Mouse (Mus musculus): Measurements from ENCODE around the gene Tnfaip1. TPM values are rescaled to one million over a fixed set of nuclear protein-coding genes. Genes with fewer than 3 reads are reported as not detected.

The Tnfaip1 gene
- total RNA-seq, 2 experiments from 2014 or later = 0.58 to 0.60 TPM

DNA sequence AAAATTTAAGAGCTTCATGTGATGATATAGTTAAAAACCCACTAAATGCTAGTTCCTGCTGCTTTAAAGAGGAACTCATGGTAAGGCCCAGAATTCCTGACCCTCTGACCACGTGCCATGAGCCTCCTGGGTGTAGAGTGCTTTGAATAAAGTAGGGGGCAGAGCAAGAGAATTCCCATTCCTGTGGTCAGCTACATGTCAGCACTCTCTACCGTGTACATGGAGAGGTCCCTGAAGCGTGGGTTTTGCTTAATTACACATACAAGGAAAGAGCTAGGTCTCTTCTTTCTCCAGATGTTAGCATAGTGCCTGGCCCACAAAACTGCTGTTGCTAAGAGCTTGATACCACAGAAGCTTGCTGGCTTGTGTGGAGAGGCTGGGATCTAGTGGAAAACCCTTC is 30.7 kb downstream of the Tnfaip1 start:
- no peak for ATAC-seq (replicated peaks; ENCODE audit: low FRiP score, poor library complexity, severe bottlenecking)

DNA sequence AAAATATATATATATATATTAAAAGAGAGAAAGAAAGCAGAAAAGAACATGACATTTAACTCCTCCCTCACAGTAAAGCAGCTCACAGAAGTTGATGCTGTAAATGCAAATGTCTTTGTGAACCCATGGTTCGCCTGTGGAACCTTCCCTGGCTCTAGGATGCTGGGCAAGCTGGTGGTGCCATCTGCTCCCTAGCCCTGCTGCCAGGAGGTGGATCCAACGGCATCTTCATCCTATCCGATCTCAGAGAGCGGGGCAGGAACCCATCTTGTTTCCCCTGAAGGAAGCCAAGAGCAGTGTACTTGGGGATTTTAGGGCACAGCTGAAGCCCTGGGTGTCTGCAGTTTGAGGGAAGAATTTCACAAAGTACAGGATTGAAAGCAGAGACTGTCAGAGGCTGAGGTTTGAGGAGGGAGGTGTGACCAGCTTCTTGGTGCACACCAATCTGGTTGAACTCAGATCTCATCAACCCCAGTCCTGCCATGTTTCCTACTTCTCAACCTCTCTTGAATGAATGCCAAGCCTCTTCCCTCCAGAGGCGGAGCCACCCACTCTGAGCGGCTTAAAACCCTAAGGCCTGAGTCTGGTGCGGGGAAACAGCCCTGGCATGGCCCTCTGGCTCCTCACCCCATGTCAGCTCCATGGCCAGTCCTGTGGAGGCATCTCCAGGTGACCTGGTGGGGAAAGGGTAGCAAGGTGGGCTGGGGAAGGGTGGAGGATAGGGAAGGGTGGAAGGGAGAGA is 33.1 kb downstream of the Tnfaip1 start, which contains the start of gene Sebox:
Gene Sebox, plus strand, starts transcription at position 539 of the 742 bp plus-strand sequence.
- ATAC-seq (replicated peaks; ENCODE audit: low FRiP score, poor library complexity, severe bottlenecking) = no peak

DNA sequence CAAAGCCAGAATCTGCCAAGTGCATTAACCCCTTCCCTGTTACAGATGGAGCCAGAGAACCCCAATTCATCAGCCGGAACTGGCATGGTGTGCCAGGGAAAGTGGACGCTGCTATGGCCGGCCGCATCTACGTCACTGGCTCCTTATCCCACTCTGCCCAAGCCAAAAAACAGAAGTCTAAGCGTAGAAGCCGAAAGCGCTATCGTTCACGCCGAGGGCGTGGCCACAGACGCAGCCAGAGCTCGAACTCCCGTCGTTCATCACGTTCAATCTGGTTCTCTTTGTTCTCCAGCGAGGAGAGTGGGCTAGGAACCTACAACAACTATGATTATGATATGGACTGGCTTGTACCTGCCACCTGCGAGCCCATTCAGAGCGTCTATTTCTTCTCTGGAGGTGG is 34.6 kb downstream of the Tnfaip1 start:
- ATAC-seq (replicated peaks; ENCODE audit: low FRiP score, poor library complexity, severe bottlenecking) = no peak

DNA sequence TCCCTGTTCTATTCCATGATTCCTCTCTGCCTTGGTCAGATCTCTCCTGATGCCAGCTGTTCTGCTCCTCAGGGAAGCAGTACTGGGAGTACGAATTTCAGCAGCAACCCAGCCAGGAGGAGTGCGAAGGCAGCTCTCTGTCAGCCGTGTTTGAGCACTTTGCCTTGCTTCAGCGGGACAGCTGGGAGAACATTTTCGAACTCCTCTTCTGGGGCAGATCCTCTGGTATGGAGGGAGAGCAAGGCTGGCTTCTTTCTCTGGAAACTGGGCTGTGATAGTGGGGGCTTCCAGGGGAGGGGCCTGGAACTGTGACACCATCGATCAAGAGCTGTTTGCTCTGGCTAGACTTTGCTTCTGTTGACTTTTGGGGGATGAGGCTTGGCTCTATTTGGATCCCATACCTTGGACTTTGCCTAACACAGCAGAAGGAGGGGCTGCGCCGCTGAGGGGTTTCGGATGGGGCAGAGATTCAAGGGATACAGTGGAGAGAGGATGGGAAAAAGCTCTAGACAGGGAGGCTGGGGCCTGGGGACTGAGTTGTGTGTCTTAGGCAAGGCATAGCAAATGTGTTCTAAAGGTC is 35.4 kb downstream of the Tnfaip1 start:
- no peak for ATAC-seq (replicated peaks; ENCODE audit: low FRiP score, poor library complexity, severe bottlenecking)

DNA sequence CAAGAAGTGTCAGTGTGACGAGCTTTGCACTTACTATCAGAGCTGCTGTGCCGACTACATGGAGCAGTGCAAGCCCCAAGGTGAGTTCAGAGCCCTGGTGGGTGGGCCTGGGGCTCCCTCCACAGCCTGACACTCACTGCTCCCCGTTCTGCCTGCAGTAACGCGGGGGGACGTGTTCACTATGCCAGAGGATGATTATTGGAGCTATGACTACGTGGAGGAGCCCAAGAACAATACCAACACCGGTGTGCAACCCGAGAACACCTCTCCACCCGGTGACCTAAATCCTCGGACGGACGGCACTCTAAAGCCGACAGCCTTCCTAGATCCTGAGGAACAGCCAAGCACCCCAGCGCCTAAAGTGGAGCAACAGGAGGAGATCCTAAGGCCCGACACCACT is 36.6 kb downstream of the Tnfaip1 start:
- no peak for ATAC-seq (replicated peaks; ENCODE audit: low FRiP score, poor library complexity, severe bottlenecking)

DNA sequence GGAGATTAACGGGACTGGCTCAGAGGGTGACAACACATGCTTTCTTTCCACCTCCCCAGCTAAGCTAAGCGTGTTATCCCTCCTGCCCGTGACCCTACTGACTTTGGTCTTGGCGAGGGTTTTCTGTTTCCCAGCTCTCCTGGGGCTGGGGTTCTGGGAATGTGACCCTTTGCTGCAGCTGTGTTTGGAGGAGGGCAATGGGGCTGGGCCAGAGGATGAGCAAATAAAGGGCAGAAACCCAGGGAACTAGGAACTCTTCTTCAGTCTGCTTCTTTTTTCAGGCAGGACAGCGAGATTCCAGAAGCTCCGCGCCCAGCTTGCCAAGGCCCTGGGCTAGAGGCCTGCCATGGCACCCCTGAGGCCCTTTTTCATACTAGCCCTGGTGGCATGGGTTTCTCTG is 37.1 kb downstream of the Tnfaip1 start, which contains the start of gene Vtn:
Gene Vtn, plus strand, starts transcription at position 88 of the 400 bp plus-strand sequence.
- ATAC-seq (replicated peaks; ENCODE audit: low FRiP score, poor library complexity, severe bottlenecking) = no peak

DNA sequence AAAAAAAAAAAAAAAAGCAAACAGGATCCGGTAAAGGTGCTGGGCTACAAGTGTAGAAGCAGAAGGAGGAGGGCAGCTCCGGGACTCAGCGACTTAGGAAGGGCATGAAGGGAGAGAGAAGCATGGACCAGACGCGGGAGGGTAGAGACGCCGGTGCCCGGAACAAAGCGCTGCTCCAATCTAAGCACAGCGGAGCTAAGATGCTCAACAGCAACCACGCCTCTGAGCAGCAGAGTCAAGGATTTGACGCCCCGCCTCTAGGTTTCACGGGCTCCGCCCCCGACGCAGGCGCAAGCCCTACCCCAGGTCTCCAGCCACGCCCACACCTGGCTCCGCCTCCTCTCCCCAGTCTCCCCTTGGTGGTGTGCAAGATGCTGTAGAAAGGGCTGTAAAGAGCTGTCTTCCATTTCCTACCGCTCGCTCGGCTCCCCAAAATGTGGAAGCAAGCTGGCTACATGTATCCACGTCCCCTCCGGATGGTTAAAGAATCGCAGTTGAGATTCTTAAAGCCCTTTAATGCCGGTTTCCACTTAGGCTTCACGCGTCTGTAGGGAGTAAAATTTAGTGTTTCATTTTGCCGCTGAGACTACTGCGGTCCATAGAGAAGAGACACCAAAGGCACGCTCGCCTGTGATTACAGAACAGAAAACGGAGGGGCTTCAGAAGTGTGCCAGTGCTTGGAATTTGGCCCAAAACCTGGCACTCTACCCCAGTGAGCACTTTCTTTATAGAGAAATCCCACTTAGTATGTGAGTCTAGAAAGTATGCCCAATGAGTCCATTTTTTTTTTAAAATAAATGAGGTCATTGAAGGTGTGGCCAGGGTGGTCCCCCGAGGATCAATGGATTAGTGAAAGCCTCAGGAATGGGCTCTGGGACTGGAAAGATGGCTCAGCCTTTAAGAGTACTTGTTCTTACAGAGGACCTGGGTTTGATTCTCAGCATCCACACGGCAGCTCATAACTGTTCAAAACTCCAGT is 38.3 kb downstream of the Tnfaip1 start, which contains the start of gene Sarm1:
Gene Sarm1, minus strand, starts transcription at position 211 of the 979 bp plus-strand sequence.
- ATAC-seq (replicated peaks; ENCODE audit: low FRiP score, poor library complexity, severe bottlenecking) = peak; percentile 95

DNA sequence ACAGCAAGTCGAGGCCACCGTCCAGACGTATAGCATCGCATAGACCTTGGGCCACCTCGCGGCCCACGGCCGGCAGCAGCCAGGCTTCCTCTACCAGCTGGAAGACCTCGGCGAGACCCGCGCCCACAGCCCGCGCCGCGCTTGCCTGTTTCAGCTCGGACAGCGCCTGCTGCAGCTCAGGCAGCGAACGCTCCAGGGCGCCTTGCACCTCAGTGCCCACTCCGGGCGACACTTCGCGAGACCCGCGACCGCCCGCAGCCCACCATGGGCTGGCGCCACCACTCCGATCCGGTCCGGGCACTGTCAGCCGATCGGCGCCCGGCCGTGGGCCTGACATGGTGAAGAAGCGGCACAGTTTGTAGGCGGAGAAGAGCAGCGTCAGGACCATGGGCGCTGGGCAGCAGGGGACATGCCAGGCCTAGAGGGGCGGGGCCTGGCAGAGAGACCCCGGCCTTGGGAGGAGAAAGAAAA is 39.0 kb downstream of the Tnfaip1 start:
- no peak for ATAC-seq (replicated peaks; ENCODE audit: low FRiP score, poor library complexity, severe bottlenecking)

DNA sequence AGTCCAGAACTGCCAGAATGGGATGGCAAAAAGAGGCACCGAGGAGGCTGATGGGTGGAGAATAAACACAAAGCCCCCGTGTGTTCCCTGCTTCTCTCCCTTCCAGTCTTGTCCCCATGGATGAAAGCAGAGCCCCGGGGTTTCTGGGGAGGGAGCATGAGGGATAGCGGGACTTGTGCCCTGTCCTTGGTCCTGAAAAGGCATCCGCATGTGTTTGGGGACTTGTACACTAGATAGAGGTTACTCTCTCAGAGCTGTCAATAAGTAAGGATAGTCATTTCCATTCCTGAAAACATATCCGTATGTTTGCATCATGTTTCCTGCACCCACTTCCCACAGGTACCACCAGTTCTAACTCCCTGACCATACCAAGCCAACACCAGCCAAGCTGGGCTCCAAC is 40.2 kb downstream of the Tnfaip1 start:
- no peak for ATAC-seq (replicated peaks; ENCODE audit: low FRiP score, poor library complexity, severe bottlenecking)

DNA sequence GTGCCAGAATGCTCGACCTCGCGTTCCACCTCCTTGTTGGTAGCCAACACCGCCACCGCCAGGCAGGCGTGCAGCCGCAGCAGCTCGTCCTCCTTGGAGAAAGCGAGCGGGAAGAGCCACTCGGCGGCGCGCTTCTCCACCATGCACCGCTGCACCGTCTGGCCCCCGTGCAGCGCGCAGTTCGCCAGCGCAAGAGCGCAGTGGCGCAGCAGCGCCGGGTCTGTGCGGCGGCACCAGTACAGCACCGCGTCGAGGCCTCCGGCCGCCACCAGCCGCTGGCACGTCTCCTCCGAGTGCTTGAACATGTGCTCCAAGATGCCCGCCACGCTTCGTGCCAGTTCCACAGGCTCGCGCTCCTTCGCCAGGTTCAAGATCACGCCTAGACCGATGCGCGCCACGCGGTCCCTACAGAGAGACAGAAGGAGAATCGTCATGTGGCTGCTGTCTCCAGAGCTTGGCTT is 45.3 kb downstream of the Tnfaip1 start:
- ATAC-seq (replicated peaks; ENCODE audit: low FRiP score, poor library complexity, severe bottlenecking) = no peak

DNA sequence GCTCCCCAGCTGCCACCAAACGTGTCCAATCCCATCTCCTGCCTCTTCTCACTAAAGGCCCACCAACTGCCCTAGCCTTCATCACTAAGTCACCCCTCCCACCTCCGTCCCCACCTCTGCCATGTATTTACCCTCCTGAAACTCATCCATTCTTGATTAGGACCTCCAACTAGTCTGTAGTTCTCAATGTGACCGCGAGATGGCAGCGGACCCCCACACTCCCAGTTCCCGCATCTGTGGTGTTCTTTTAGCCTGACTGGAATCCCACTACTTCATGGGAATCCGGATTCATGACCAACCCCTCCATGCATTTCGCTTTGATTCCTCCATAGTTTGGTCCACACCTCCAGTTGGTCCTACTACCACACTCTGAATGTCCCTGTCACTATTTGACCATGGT is 48.0 kb downstream of the Tnfaip1 start:
- 0 out of 2 replicates have a peak, but pooled peaks have one; percentile 53 for ATAC-seq (replicated peaks; ENCODE audit: low FRiP score, poor library complexity, severe bottlenecking)

DNA sequence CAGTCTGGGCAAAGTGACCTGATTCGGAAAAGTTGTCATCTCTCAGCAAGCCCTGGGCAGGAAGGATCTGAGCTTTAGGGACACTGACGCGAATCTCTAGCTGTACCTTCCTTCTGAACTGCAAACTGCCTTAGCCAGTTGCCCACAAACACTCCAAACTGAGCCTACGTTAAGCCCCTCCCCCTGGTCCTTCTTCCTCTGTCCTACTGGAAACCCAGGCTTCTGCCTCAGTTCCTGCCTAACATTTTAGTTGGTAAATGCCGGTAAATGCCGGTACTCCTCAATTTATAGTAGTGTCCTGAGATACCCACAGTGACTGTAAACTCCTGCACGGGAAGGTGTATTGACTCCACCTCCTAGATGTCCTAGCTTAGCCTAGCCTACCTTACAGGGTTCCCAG is 52.5 kb downstream of the Tnfaip1 start:
- ATAC-seq (replicated peaks; ENCODE audit: low FRiP score, poor library complexity, severe bottlenecking) = no peak

DNA sequence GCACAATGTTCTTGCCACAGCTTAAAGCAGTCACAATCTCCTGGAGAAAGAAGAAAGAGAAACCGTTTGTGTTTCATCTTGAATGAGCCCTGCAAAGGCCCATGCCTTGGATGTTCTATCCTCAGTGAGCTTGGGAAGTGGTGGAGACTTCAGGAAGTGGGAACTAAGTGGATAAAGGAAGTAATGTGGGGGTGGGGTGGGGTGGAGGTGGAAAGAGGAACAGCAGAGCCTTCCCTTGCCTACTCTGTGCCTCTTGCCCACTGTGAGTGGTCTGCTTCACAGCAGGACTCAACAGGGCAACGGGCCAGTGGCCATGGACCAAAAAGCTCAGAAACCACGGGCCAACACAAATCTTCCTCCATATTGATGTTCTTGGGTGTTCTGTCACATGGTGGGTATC is 60.8 kb downstream of the Tnfaip1 start:
- no peak for ATAC-seq (replicated peaks; ENCODE audit: low FRiP score, poor library complexity, severe bottlenecking)

Other genes with a start within 250 kb of the Tnfaip1 start
- gene BC030499, start 245.5 kb downstream of the Tnfaip1 start, total RNA-seq (2015; ENCODE audit: low replicate concordance) = not detected in 2 replicates
- gene BC030499, start 245.5 kb downstream of the Tnfaip1 start, total RNA-seq (2017; ENCODE audit: low replicate concordance) = 0.43 TPM in 1 of 2 replicates, not detected in the other
- gene Spag5, start 234.8 kb downstream of the Tnfaip1 start, total RNA-seq (2015; ENCODE audit: low replicate concordance) = 12.3 and 20.3 TPM in 2 replicates
- 40.4 and 60.1 TPM in 2 replicates for gene Spag5, start 234.8 kb downstream of the Tnfaip1 start, total RNA-seq (2017; ENCODE audit: low replicate concordance)
- gene Aldoc, start 213.4 kb downstream of the Tnfaip1 start, total RNA-seq (2015; ENCODE audit: low replicate concordance) = not detected in 2 replicates
- 0.28 TPM in 1 of 2 replicates, not detected in the other for gene Aldoc, start 213.4 kb downstream of the Tnfaip1 start, total RNA-seq (2017; ENCODE audit: low replicate concordance)
- gene Pigs, start 207.9 kb downstream of the Tnfaip1 start, total RNA-seq (2015; ENCODE audit: low replicate concordance) = 3.3 and 10.0 TPM in 2 replicates
- 2.5 and 3.6 TPM in 2 replicates for gene Pigs, start 207.9 kb downstream of the Tnfaip1 start, total RNA-seq (2017; ENCODE audit: low replicate concordance)
- 17.1 and 20.9 TPM in 2 replicates for gene Unc119, start 192.8 kb downstream of the Tnfaip1 start, total RNA-seq (2015; ENCODE audit: low replicate concordance)
- 9.6 and 15.0 TPM in 2 replicates for gene Unc119, start 192.8 kb downstream of the Tnfaip1 start, total RNA-seq (2017; ENCODE audit: low replicate concordance)
- gene Foxn1, start 149.8 kb downstream of the Tnfaip1 start, total RNA-seq (2015; ENCODE audit: low replicate concordance) = not detected in 2 replicates
- not detected in 2 replicates for gene Foxn1, start 149.8 kb downstream of the Tnfaip1 start, total RNA-seq (2017; ENCODE audit: low replicate concordance)
- 1.0 TPM in 1 of 2 replicates, not detected in the other for gene Slc13a2, start 114.1 kb downstream of the Tnfaip1 start, total RNA-seq (2015; ENCODE audit: low replicate concordance)
- not detected in 2 replicates for gene Slc13a2, start 114.1 kb downstream of the Tnfaip1 start, total RNA-seq (2017; ENCODE audit: low replicate concordance)
- gene Slc46a1, start 70.6 kb downstream of the Tnfaip1 start, total RNA-seq (2015; ENCODE audit: low replicate concordance) = 1.3 TPM in 1 of 2 replicates, not detected in the other
- gene Slc46a1, start 70.6 kb downstream of the Tnfaip1 start, total RNA-seq (2017; ENCODE audit: low replicate concordance) = 0.84 TPM in 1 of 2 replicates, not detected in the other
- not detected in 2 replicates for gene Sarm1, start 38.6 kb downstream of the Tnfaip1 start, total RNA-seq (2015; ENCODE audit: low replicate concordance)
- gene Sarm1, start 38.6 kb downstream of the Tnfaip1 start, total RNA-seq (2017; ENCODE audit: low replicate concordance) = not detected in 2 replicates
- not detected in 2 replicates for gene Vtn, start 37.2 kb downstream of the Tnfaip1 start, total RNA-seq (2015; ENCODE audit: low replicate concordance)
- gene Vtn, start 37.2 kb downstream of the Tnfaip1 start, total RNA-seq (2017; ENCODE audit: low replicate concordance) = not detected in 2 replicates
- gene Sebox, start 32.9 kb downstream of the Tnfaip1 start, total RNA-seq (2015; ENCODE audit: low replicate concordance) = not detected in 2 replicates
- gene Sebox, start 32.9 kb downstream of the Tnfaip1 start, total RNA-seq (2017; ENCODE audit: low replicate concordance) = not detected in 2 replicates
- gene Tmem199, start 24.2 kb downstream of the Tnfaip1 start, total RNA-seq (2015; ENCODE audit: low replicate concordance) = 3.8 and 13.8 TPM in 2 replicates
- gene Tmem199, start 24.2 kb downstream of the Tnfaip1 start, total RNA-seq (2017; ENCODE audit: low replicate concordance) = 4.0 and 5.3 TPM in 2 replicates
- gene Poldip2, start 24.1 kb downstream of the Tnfaip1 start, total RNA-seq (2015; ENCODE audit: low replicate concordance) = 6.9 and 17.5 TPM in 2 replicates
- gene Poldip2, start 24.1 kb downstream of the Tnfaip1 start, total RNA-seq (2017; ENCODE audit: low replicate concordance) = 7.8 and 13.4 TPM in 2 replicates
- 31.5 and 42.0 TPM in 2 replicates for gene Ift20, start within 50 bp of the Tnfaip1 start, total RNA-seq (2015; ENCODE audit: low replicate concordance)
- gene Ift20, start within 50 bp of the Tnfaip1 start, total RNA-seq (2017; ENCODE audit: low replicate concordance) = 49.2 and 62.7 TPM in 2 replicates
- gene Tmem97, start 14.4 kb upstream of the Tnfaip1 start, total RNA-seq (2015; ENCODE audit: low replicate concordance) = 15.0 and 15.9 TPM in 2 replicates
- gene Tmem97, start 14.4 kb upstream of the Tnfaip1 start, total RNA-seq (2017; ENCODE audit: low replicate concordance) = 3.5 and 7.2 TPM in 2 replicates
- 2.7 and 8.8 TPM in 2 replicates for gene Nlk, start 161.0 kb upstream of the Tnfaip1 start, total RNA-seq (2015; ENCODE audit: low replicate concordance)
- gene Nlk, start 161.0 kb upstream of the Tnfaip1 start, total RNA-seq (2017; ENCODE audit: low replicate concordance) = 5.2 and 9.5 TPM in 2 replicates
- gene Ccnq, start 215.4 kb upstream of the Tnfaip1 start, total RNA-seq (2015; ENCODE audit: low replicate concordance) = 4.6 and 16.7 TPM in 2 replicates
- 4.7 and 6.6 TPM in 2 replicates for gene Ccnq, start 215.4 kb upstream of the Tnfaip1 start, total RNA-seq (2017; ENCODE audit: low replicate concordance)

All from erythroblast, adult 5-6 weeks (primary cell).